ENCODE assay signal across 9 mouse cellular contexts in the genomic region with DNA sequence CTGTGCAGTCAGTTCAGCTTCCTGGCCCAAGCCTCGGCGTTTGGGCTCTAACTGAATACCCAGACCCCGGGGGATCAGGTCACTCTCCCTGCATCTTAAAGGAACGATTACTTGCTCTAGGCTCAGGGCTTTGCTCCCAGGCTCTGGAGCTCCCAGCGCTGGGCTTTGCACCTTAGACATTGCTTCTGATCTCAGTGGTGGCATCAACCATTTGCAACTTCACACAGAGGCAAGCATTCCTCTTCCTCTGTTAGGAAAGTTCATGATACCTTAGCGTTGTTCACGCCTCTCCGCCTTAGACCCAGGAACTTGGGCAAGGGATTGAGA. TPM values are rescaled to one million over a fixed set of nuclear protein-coding genes. Genes with fewer than 3 reads are reported as not detected.
DNase-seq lines count a peak whose midpoint lies in the region; ATAC-seq and TF ChIP-seq lines count a peak whose summit lies in the region.
"Had no signal": no experiment of that assay in that cellular context is flagged by ENCODE, and none has a peak within 500 bp of the region (broad histone marks: within the 10 kb centered on the region; RNA-seq: fewer than 3 reads in every experiment).

No protein-coding gene starts in this region.

- intact Hi-C loops in heart, postnatal 10 days (cut with DNase I), result no loop called here

- H3K9ac ChIP-seq in heart, embryonic 13.5 days, result peak overlapping the region; percentile 77
- H3K9ac ChIP-seq in hindbrain, embryonic 14.5 days, result no peak overlapping the region
- no peak overlapping the region for H3K9ac ChIP-seq in midbrain, embryonic 16.5 days (ENCODE audit: low read depth, low read length)
- H3K9ac ChIP-seq: liver, postnatal 0 days had no signal

- peaks cover 29% of the 10 kb centered on the region for H3K4me1 ChIP-seq in heart, embryonic 13.5 days
- no peaks in the 10 kb centered on the region for H3K4me1 ChIP-seq in cortical plate, adult 2 months (ENCODE audit: control insufficient read depth, insufficient read depth, low read length)
- peaks cover 4% of the 10 kb centered on the region; the same call in 1 of the 2 replicates for H3K4me1 ChIP-seq in hindbrain, embryonic 14.5 days (replicated peaks; ENCODE audit: control insufficient read depth, insufficient read depth, low read length)
- peaks cover 11% of the 10 kb centered on the region for H3K4me1 ChIP-seq in midbrain, embryonic 16.5 days (ENCODE audit: control insufficient read depth, insufficient read depth, low read length)

- H3K27me3 ChIP-seq in heart, embryonic 13.5 days (replicated peaks), result peaks cover 78% of the 10 kb centered on the region
- peaks cover 36% of the 10 kb centered on the region for H3K27me3 ChIP-seq in hindbrain, embryonic 14.5 days (ENCODE audit: control insufficient read depth, insufficient read depth, low read length)
- H3K27me3 ChIP-seq in midbrain, embryonic 16.5 days (ENCODE audit: control insufficient read depth, insufficient read depth, low read depth, low read length), result peaks cover 4% of the 10 kb centered on the region; the same call in 1 of the 2 replicates

- no peak for ATAC-seq in heart, embryonic 13.5 days (ENCODE audit: extremely low read depth, insufficient number of reproducible peaks, low FRiP score, low TSS enrichment)
- no peak for ATAC-seq in hindbrain, embryonic 14.5 days (ENCODE audit: low FRiP score)
- no peak for ATAC-seq in midbrain, embryonic 16.5 days
- ATAC-seq: liver, postnatal 0 days had no signal

- peak overlapping the region; percentile 3; the same call in 1 of the 2 replicates for H3K27ac ChIP-seq in heart, embryonic 13.5 days (replicated peaks)
- H3K27ac ChIP-seq in cortical plate, adult 2 months (ENCODE audit: insufficient read depth, low read length), result no peak overlapping the region
- no peak overlapping the region for H3K27ac ChIP-seq in hindbrain, embryonic 14.5 days
- no peak overlapping the region for H3K27ac ChIP-seq in midbrain, embryonic 16.5 days (ENCODE audit: low read length)

- H3K36me3 ChIP-seq in heart, embryonic 13.5 days, result no peaks in the 10 kb centered on the region
- no peaks in the 10 kb centered on the region for H3K36me3 ChIP-seq in hindbrain, embryonic 14.5 days (replicated peaks; ENCODE audit: control insufficient read depth, insufficient read depth)
- no peaks in the 10 kb centered on the region for H3K36me3 ChIP-seq in midbrain, embryonic 16.5 days (ENCODE audit: control insufficient read depth, insufficient read depth, low read length)

- WGBS in heart, embryonic 13.5 days, result 16% methylated on average over 8 of the region's 8 CpGs
- 13% methylated on average over 8 of the region's 8 CpGs for WGBS in hindbrain, embryonic 14.5 days
- 14% methylated on average over 8 of the region's 8 CpGs for WGBS in midbrain, embryonic 16.5 days

- no peak for TF ChIP-seq POLR2A in cortical plate, adult 2 months (IDR thresholded peaks at IDR 0.05; ENCODE audit: extremely low read depth, insufficient read depth, low read length)

- DNase-seq in heart, postnatal 10 days, result no peak
- no peak for DNase-seq in hindbrain, embryonic 14.5 days (ENCODE audit: low spot score)
- DNase-seq in urinary bladder, postnatal 4 days (ENCODE audit: low spot score in 2 of 2), result no peak
- no peak for DNase-seq in gastrocnemius, postnatal 25 days
- DNase-seq in thymus, postnatal 36 days, result no peak
- DNase-seq: liver, postnatal 0 days had no signal

- no peaks in the 10 kb centered on the region for H3K9me3 ChIP-seq in heart, embryonic 13.5 days
- H3K9me3 ChIP-seq in hindbrain, embryonic 14.5 days (ENCODE audit: control insufficient read depth, low read length), result no peaks in the 10 kb centered on the region
- H3K9me3 ChIP-seq in midbrain, embryonic 16.5 days (replicated peaks; ENCODE audit: control insufficient read depth, low read length, poor library complexity, severe bottlenecking), result no peaks in the 10 kb centered on the region

- TF ChIP-seq CTCF in cortical plate, adult 2 months (IDR thresholded peaks at IDR 0.05; ENCODE audit: extremely low read depth, insufficient read depth, low read length), result no peak

- peak overlapping the region; percentile 81 for H3K4me2 ChIP-seq in heart, embryonic 13.5 days
- H3K4me2 ChIP-seq in hindbrain, embryonic 14.5 days (replicated peaks), result peak overlapping the region; percentile 79
- H3K4me2 ChIP-seq in midbrain, embryonic 16.5 days (ENCODE audit: low read length), result peak overlapping the region; percentile 76; the same call in 1 of the 2 replicates

- peak overlapping the region; percentile 53 for H3K4me3 ChIP-seq in heart, embryonic 13.5 days
- peak overlapping the region; percentile 14 for H3K4me3 ChIP-seq in cortical plate, adult 2 months (ENCODE audit: insufficient read depth, low read length)
- H3K4me3 ChIP-seq in hindbrain, embryonic 14.5 days (replicated peaks; ENCODE audit: low read length), result no peak overlapping the region
- H3K4me3 ChIP-seq in midbrain, embryonic 16.5 days (ENCODE audit: low read depth, low read length), result no peak overlapping the region

RNA-seq across cellular contexts. Expression of a gene that starts 0.8 kb away (rescaled TPM):
- 0.83 and 1.1 TPM in 2 replicates for polyA plus RNA-seq in heart, embryonic 13.5 days (2015; fragmentation: Nextera tagmentation; extraction: Ambion mirVana)
- 10 to 100 TPM; 33.4 to 35.0 TPM for total RNA-seq in heart, postnatal 10 days (2021)
- 3.3 and 3.7 TPM in 2 replicates for polyA plus RNA-seq in cortical plate, adult 2 months (2012; rRNA removed)
- polyA plus RNA-seq in hindbrain, embryonic 14.5 days (2014; fragmentation: Nextera tagmentation; extraction: Ambion mirVana), result 0.17 TPM in 1 of 2 replicates, not detected in the other
- polyA plus RNA-seq in midbrain, embryonic 16.5 days (2015; fragmentation: Nextera tagmentation; extraction: Ambion mirVana), result 0.15 and 0.17 TPM in 2 replicates
- 10 to 100 TPM; 19.6 to 32.5 TPM for total RNA-seq in gastrocnemius, postnatal 25 days (2021)
- polyA plus RNA-seq: liver, postnatal 0 days had no signal

RNA-seq across cellular contexts. Expression of a gene that starts 19.0 kb away (rescaled TPM):
- polyA plus RNA-seq in heart, embryonic 13.5 days (2015; fragmentation: Nextera tagmentation; extraction: Ambion mirVana), result 1.6 and 1.7 TPM in 2 replicates
- under 1 TPM; 0.40 to 0.89 TPM for total RNA-seq in heart, postnatal 10 days (2021)
- 562 and 609 TPM in 2 replicates for polyA plus RNA-seq in cortical plate, adult 2 months (2012; rRNA removed)
- polyA plus RNA-seq in hindbrain, embryonic 14.5 days (2014; fragmentation: Nextera tagmentation; extraction: Ambion mirVana), result 34.0 and 52.6 TPM in 2 replicates
- 69.3 and 76.5 TPM in 2 replicates for polyA plus RNA-seq in midbrain, embryonic 16.5 days (2015; fragmentation: Nextera tagmentation; extraction: Ambion mirVana)
- under 1 TPM in 1 of 2 experiments, not detected in 1; 0.36 TPM for total RNA-seq in gastrocnemius, postnatal 25 days (2021)
- polyA plus RNA-seq: liver, postnatal 0 days had no signal

RNA-seq across cellular contexts. Expression of a gene that starts 31.3 kb away (rescaled TPM):
- polyA plus RNA-seq in heart, embryonic 13.5 days (2015; fragmentation: Nextera tagmentation; extraction: Ambion mirVana), result 9.2 and 9.3 TPM in 2 replicates
- 10 to 100 TPM; 31.6 to 34.3 TPM for total RNA-seq in heart, postnatal 10 days (2021)
- polyA plus RNA-seq in cortical plate, adult 2 months (2012; rRNA removed), result 2.0 TPM in 2 replicates
- polyA plus RNA-seq in hindbrain, embryonic 14.5 days (2014; fragmentation: Nextera tagmentation; extraction: Ambion mirVana), result 6.8 and 8.2 TPM in 2 replicates
- 5.6 and 6.2 TPM in 2 replicates for polyA plus RNA-seq in midbrain, embryonic 16.5 days (2015; fragmentation: Nextera tagmentation; extraction: Ambion mirVana)
- 1 to 10 TPM; 6.7 to 7.4 TPM for total RNA-seq in gastrocnemius, postnatal 25 days (2021)

Comparison
In these comparisons a context has a peak if more than half of its experiments do, and no peak if none do; other contexts are left out.
1. H3K4me3 ChIP-seq: peak in heart, embryonic 13.5 days (single experiment) and cortical plate, adult 2 months (single experiment); none in hindbrain, embryonic 14.5 days (single experiment) and midbrain, embryonic 16.5 days (single experiment).
2. RNA of a gene that starts 19.0 kb away (polyA plus RNA-seq): 562 to 609 TPM in cortical plate, adult 2 months, 69.3 to 76.5 TPM in midbrain, embryonic 16.5 days and 34.0 to 52.6 TPM in hindbrain, embryonic 14.5 days; 1.6 to 1.7 TPM in heart, embryonic 13.5 days; every median in the first group is over 10 times any median in the second.
3. Peak in every context shown above with its lines, with median percentiles within 50 percentile points of each other: H3K4me2 ChIP-seq.